Mouse (Mus musculus): ENCODE measurements around the gene Hs6st3.
A peak's percentile ranks its signal among the peaks of the same experiment; 100 is the strongest.

Hs6st3 gene

DNA sequence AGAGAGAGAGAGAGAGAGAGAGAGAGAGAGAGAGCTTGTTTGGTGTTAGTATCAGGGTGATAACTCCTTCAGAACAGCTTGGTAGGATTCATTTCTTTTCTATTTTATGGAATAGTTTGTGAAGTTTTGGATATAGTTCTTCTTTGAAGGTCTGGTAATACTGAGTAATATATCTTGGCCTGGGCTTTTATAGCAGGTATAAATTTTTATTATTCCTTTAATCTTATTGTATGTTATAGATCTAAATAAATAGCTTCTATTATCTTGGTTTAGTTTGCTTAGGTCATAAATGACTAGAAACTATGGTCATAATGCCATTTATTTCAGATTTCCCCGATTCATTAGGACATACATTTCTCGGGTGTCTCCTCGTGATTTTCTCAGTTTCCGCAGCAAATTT, 675.8 kb downstream of the Hs6st3 start:
- DNase-seq: no peak

DNA sequence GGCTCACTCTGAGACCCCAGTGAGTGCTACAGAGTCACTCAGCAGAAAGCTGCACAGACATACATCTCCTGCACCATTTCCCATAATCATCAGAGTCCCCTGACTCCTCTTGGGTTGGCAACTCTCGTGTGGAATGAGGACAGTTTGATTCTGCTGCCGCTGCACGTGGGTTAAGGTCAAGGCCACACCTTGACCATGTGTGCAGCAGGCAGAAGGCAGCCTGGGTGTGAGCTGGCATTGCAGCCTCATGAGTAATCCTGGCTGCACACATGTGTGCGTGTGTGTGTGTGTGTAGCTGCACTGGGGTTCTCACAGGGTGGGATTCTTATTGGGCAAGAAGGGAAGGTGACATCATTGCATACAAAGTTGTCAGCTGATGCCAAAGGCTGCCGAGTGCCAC, 677.5 kb downstream of the Hs6st3 start:
- DNase-seq: no peak

DNA sequence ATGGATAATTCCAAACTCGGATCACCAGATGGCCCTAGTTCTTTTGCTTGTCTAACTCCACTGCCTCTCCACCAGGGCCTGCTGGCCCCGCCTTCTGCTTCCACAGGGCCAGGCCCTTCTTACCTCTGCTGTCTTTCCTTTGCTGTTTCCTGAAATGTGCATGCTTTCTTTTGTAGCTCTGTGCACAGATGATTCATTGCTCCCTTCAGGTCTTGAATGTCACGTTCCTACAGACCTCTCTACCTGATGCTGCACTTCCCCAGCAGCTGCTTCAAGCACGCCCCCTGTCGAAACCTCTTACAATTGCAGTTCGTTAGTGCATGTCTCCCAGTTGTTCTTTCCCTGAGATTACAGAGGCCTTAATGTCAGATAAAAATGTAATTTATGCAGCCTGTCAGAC, 682.4 kb downstream of the Hs6st3 start:
- no peak for DNase-seq

- DNase-seq: no peak
Measured at GRCm38 (mm10) chr14:119831165-119832011, 693.2 kb downstream of the Hs6st3 start.

- no peak for DNase-seq
Measured at GRCm38 (mm10) chr14:119832012-119832325, 693.8 kb downstream of the Hs6st3 start.

GRCm38 (mm10) chr14:119832940-119833339, 694.8 kb downstream of the Hs6st3 start:
- DNase-seq: no peak

GRCm38 (mm10) chr14:119834008-119834700, 696.0 kb downstream of the Hs6st3 start:
- no peak for DNase-seq

DNA sequence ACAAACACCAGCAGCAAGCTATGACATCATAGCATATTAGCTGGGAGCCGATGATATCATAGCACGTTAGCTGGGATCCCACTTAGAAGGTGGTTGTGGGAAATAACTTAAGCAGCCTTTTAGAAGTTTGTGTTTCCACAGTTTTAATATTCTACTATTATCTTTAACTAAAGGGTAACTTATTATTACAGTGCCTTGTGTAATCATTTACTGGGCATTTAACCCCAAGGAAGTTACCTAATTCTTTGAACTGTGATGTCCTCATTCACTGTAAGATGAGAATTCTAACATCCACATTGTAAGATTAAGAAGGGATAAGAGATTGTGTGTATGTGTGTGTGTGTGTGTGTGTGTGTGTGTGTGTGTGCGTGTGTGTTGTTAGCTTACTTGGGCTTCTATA, 697.9 kb downstream of the Hs6st3 start:
- DNase-seq: no peak

DNA sequence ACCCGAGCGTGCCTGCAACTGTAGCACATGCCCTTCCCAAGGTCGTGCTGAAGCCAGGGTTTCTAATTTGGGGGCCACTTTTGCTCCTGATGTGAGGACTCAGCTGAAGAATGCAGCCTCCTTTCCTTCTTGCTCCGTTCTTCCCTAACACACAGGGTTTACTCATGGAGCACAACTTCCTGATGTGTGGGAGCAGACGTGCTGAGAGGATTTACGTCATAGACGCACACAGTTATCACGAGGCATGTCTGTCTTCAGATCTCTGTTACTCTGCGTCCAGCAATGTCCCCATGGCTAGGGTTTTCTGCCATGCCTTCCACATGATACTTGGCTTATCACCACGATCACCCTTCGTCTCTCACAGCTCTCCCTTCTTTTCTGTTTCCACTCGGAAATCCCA, 709.4 kb downstream of the Hs6st3 start:
- no peak for DNase-seq

DNA sequence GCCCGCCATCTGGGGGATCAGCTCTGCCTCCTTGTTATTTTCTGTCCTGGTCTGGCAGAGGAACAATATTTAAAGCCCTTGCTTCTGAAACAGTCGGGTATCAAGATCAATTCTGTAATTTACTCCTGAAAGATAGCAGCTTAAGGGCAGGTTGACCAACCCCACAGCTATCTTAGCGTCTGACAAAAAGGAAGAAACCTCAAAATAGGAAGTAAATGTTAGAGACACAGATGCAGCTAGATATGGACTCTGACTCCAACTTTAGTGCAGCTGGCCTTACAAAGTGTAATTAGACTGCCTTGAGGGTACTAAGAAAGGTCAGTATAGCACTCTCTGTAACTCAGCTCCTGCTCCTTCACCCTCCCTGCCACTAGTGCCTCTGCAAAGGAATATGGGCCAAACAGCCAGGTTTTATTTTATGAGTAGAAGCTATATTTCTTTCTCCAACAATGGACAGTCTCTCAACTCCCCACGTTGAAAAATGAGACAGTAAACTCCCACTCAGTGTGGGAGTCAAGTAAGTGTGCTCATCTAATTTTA, 710.7 kb downstream of the Hs6st3 start:
- no peak for DNase-seq

- no peak for DNase-seq
Measured at GRCm38 (mm10) chr14:119849338-119849737, 711.2 kb downstream of the Hs6st3 start.

DNA sequence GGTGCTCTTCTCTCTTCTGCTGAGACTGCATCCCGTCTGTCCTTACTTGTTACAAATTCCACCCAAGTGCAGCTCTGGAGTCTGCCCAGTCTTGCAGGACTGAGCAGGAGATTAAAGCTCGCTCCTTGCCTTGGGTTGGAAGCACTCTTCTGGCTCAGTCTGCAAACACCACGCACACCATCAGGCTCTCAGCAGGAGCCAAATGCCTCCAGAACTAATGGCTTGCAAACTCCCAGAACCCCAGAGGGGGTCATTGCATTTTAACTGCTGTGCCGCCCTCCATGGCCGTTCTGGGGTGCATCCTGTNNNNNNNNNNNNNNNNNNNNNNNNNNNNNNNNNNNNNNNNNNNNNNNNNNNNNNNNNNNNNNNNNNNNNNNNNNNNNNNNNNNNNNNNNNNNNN, 714.0 kb downstream of the Hs6st3 start:
- DNase-seq: peak; percentile 33

DNA sequence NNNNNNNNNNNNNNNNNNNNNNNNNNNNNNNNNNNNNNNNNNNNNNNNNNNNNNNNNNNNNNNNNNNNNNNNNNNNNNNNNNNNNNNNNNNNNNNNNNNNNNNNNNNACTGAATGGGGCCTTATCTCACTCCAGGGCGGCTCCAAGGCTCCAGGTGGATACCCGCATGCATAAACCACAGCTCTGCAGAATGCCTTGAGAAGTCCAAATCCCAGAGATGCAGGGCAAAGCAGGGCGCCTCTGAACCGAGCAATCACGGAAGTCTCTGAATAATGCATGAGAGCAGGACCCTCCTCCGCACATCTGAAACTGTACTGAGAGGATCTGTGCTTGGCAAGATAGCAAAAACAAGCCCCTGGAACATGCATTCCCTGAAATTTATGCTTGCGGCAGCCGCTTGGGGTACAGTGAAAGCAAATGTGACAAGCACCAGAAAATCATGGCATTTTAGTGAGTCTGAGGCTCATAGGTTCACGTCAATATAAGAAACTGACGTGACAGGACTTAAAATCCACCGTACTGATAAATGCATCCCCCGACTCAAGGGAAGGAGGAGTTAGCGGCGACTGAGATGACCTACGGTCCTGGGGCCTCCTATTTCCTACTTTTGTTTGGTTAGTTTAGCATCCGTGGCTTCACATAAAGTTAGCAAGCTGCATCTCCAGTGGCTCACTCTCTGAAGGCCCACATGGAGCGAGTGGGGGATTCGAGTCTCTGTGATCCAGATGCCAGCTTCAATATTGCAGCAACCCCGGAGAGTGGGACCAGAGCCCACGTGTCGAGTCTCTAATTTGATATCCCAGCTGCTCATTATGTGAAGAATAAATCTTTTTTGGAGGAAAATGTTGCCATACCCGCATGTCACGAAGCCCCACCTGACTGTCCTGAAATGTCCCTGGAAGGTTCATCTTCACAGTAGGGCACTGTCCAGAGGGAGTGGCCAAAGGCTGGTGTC, 719.5 kb downstream of the Hs6st3 start:
- DNase-seq: no peak

GRCm38 (mm10) chr14:119873617-119874016, 735.5 kb downstream of the Hs6st3 start:
- no peak for DNase-seq

DNA sequence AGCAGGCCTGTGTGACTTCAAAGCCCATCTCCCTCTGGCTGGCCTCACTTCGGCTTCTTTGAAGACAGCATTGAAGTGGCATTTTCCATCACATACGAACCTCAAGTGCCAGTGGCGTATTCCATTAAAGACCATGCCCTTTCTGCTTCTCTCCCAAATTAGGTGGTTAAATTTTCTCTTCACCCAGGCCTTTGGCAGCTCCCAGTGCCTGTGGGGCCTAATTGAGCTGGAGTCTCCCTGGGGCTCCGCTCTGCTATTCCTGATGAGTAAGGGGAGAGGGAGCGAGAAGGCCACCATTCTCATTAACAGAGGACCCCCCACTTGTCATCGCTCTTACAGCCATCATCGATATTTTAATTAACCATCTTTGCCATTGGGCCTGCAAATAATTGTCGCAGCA, 754.8 kb downstream of the Hs6st3 start:
- DNase-seq: no peak

- no peak for DNase-seq
Measured at GRCm38 (mm10) chr14:119895097-119895496, 757.0 kb downstream of the Hs6st3 start.

- DNase-seq: no peak
Measured at GRCm38 (mm10) chr14:119895765-119896465, 757.8 kb downstream of the Hs6st3 start.

DNA sequence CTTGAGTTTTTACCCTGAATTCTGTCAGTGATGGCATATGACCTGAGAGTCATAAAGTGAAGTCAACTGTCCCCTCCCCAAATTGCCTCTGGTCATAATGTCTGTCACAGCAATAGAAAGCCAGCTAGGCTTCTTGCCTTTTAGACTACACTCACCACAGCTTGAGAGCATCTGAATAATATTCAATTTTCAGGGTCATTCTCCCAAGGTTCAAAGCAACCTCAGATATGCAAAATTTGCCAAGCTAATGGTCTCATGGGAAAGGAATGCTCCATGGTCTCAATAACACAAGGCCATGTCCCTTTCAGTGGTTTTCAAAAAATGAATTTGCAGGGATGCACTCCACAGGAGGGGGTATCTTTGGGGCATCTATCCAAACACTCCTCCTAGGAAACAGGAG, 764.3 kb downstream of the Hs6st3 start:
- no peak for DNase-seq

- DNase-seq: no peak
Measured at GRCm38 (mm10) chr14:119908032-119908675, 770.0 kb downstream of the Hs6st3 start.

DNA sequence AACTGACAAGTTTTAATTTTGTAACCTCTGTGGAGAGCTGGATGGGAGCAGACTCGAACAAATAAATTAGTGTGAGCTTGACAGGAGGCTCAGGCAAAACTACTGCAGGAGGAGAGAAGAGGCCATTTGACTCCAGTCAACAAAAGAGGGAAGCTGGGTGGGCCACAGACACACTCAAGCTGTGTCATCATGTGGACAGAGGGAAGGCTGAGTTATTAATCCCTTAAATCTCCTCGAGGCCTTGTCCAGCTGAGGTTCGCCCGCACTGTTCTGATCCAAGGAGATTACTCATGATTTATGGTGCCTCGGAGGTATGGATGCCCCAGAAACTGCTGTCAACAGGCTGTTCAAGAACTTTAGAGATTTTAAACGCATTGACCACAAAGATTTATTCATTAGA, 776.4 kb downstream of the Hs6st3 start:
- DNase-seq: no peak

DNA sequence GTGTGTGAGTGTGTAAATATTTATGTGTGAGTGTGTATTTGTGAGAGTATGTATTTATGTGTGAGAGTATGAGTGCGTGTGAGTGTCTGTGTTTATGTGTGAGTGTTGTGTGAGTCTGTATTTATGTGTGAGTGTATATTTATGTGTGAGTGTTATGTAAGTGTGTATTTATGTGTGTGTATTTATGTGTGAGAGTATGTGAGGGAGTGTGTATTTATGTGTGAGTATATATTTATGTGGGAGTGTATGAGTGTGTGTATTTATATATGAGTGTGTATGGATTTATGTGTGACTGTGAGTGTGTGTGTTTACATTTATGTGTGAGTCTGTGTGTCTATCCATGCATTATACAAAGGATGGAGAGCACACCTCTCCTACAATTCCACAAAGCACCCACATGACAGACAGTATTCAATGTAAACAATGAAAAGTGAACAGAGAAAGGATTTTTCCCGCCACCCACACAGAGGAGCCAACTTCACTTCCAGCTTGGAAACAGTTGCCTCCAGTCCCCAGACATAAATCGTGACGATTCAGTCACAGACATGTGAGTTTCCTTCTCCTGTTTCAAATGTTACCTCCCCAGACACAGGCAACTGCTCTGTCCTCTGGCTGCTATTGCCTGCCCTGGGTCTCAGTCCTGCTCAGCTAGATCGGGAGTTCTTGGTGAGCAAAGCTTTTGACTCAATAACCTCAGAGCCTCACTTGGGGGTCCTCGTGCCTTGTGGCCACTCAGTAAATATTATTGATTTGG, 780.3 kb downstream of the Hs6st3 start:
- no peak for DNase-seq
